Mouse (Mus musculus): ENCODE results near the gene Rnps1. TPM values are rescaled to one million over a fixed set of nuclear protein-coding genes. Genes with fewer than 3 reads are reported as not detected.
A peak's percentile ranks its signal among the peaks of the same experiment; 100 is the strongest.
"Not testable (repeated sequence)": the region's sequence is repeated elsewhere in the genome, so short reads cannot be mapped to it uniquely, and the experiment has no call there.

The Rnps1 gene
- polyA plus RNA-seq, 1 experiment from 2014 or later = 326 TPM

DNA sequence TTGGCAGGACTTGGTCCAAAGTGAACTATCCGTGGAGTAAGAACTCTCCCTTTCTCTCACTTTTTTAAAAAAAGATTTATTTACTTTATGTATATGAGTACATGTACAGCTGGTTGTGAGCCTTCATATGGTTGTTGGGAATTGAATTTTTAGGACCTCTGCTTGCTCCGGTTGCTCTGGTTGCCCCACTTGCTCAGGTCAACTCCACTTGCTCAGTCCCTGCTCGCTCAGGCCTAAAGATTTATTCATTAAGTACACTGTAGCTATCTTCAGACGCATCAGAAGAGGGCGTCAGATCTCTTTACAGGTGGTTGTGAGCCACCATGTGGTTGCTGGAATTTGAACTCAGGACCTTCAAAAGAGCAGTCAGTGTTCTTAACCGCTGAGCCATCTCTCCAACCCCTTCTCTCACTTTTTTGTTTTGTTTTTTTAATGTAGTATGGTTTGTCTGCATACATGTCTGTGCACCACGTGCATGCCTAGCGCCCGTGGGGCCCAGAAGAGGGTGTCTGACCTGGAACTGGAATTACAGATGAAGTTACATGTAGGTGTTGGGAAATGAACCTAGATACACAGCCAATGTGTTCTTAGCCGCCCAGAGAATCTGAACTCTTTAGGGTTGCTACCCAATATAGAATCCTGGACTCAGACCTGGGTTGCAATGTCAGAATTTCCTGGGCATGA is 41.3 kb downstream of the Rnps1 start:
- H3K4me2 ChIP-seq (replicated peaks) = peak overlapping the region; percentile 82
- H3K9me3 ChIP-seq (replicated peaks); H3K27me3 ChIP-seq; H3K9ac ChIP-seq: not testable (repeated sequence)
- WGBS = 54% methylated on average over 10 of the region's 10 CpGs
- H3K36me3 ChIP-seq = peaks cover 12% of the 10 kb centered on the region
- peak; percentile 53; the same call in 1 of the 2 replicates for ATAC-seq (ENCODE audit: low FRiP score)
- peak overlapping the region; percentile 83 for H3K4me3 ChIP-seq
- H3K27ac ChIP-seq = 0 out of 2 replicates have a peak overlapping the region, but pooled peaks have one; percentile 23
- peaks cover 14% of the 10 kb centered on the region for H3K4me1 ChIP-seq

DNA sequence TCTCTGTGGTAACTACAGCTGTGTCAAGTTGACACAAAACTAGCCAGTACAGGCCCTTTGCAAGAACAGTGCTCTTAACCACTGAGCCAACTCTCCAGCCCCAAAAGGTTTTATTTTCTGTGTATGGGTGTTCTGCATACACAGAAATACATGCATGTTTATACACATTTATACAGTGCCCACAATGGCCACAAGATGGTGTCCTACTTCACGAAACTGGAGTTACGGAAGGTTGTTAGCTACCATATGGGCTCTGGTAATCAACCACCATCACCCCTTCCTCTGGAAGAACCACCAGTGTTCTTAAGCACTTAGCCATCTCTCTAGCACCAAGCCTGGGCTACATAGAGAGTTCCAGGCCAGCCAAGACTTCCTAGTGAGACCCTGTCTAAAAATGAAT is 47.2 kb downstream of the Rnps1 start:
- no peak overlapping the region for H3K9ac ChIP-seq
- ATAC-seq (ENCODE audit: low FRiP score) = no peak
- no peak overlapping the region for H3K4me2 ChIP-seq (replicated peaks)
- H3K9me3 ChIP-seq (replicated peaks) = no peaks in the 10 kb centered on the region
- H3K4me3 ChIP-seq = no peak overlapping the region
- no peaks in the 10 kb centered on the region for H3K4me1 ChIP-seq
- no peaks in the 10 kb centered on the region for H3K36me3 ChIP-seq
- WGBS = 69% methylated on average over 2 of the region's 2 CpGs
- H3K27ac ChIP-seq = no peak overlapping the region
- H3K27me3 ChIP-seq = no peaks in the 10 kb centered on the region

DNA sequence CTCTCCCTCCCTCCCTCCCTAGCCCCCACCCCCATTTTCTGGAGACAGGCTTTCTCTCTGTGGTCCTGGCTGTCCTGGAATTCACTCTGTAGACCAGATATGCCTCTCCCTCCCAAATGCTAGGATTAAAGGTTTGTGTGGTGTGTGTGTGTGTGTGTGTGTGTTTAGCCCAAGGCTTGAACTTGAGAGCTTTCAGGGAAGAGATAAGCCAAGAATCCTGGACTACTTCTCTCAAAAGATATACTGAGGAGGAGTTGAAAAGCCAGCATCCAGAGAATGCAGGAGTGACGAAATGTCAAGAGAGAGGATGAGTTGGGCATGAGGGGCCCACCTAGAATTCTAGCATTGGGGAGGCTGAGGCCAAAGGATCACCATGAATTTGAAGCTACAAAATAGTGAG is 48.6 kb downstream of the Rnps1 start:
- no peak for ATAC-seq (ENCODE audit: low FRiP score)
- H3K27ac ChIP-seq = no peak overlapping the region
- no peak overlapping the region for H3K4me2 ChIP-seq (replicated peaks)
- no peak overlapping the region for H3K9ac ChIP-seq
- H3K4me1 ChIP-seq = no peaks in the 10 kb centered on the region
- no peaks in the 10 kb centered on the region for H3K9me3 ChIP-seq (replicated peaks)
- no peaks in the 10 kb centered on the region for H3K36me3 ChIP-seq
- no peaks in the 10 kb centered on the region for H3K27me3 ChIP-seq
- WGBS = 94% methylated on average over 1 of the region's 1 CpGs
- no peak overlapping the region for H3K4me3 ChIP-seq

DNA sequence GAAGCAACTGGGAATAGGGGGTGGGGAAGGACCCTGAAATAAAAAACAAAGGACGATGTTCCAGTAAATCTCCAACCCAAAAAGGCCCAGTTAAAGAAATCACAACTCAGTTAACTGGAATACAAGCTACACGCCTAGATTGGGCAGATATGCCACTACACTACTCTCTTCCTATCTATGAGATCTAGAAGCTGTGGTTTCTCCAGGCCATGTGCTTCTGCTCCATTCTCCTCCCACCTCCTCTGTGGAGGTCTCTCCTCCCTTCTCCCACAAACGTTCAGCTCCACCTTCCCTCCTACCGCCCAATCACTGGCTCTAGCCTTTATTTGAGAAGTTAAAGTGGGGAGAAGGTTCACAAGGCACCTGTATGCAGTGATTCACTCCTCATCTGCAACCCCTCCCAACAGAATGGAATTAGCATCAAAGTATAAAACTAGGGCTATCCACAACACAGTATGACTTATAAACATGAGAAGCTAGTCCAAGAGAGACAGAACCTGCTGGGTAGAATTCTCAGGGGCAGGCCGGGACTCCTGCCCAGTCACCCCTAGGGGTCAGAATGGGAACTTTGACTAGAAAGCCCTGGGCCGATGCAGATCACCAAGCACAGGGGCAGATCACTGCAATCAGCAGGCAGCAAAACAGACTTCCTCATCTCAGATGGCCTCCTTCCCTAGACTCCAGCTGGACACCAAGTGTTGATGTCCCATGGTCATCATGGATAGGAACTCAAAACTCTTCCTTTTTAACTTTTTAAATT is 49.2 kb downstream of the Rnps1 start:
- 62% methylated on average over 6 of the region's 6 CpGs for WGBS
- no peak for ATAC-seq (ENCODE audit: low FRiP score)
- Histone ChIP-seq H3K36me3 (no peaks in the 10 kb centered on the region), H3K27ac (no peak overlapping the region), H3K4me3 (no peak overlapping the region), H3K9me3 (replicated peaks) (no peaks in the 10 kb centered on the region), H3K9ac (no peak overlapping the region), H3K4me1 (no peaks in the 10 kb centered on the region), H3K27me3 (no peaks in the 10 kb centered on the region), H3K4me2 (replicated peaks) (no peak overlapping the region)

DNA sequence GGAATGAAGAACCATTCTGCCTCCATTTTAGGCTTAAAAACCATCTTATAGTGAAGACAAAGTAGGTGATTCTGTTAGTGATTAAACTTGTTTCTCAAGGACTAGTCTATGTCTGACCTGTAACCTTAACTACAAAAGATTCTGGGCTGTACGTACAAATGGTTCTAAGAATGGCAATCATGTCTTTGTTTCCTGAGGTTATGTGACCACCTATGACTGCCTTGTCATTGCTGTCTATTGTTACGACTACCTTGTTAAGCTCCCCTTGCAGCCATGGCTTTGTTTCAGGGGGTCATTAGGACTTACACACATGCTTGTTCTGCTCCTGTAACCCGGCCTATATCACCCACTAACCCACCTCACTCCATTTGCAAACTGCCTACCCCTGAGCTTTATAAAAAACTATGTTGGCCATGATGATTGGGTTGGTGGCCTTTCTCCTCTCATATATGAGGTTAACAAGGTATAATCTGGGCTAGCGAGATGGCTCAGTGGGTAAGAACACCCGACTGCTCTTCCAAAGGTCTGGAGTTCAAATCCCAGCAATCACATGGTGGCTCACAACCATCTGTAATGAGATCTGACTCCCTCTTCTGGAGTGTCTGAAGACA is 54.4 kb downstream of the Rnps1 start:
- no peaks in the 10 kb centered on the region for H3K9me3 ChIP-seq (replicated peaks)
- peaks cover 6% of the 10 kb centered on the region; the same call in 1 of the 2 replicates for H3K36me3 ChIP-seq
- no peak overlapping the region for H3K27ac ChIP-seq
- no peak overlapping the region for H3K9ac ChIP-seq
- no peak overlapping the region for H3K4me3 ChIP-seq
- H3K4me1 ChIP-seq = peaks cover 26% of the 10 kb centered on the region
- H3K27me3 ChIP-seq = no peaks in the 10 kb centered on the region
- ATAC-seq (ENCODE audit: low FRiP score) = no peak
- 93% methylated on average over 5 of the region's 5 CpGs for WGBS
- H3K4me2 ChIP-seq (replicated peaks) = no peak overlapping the region

DNA sequence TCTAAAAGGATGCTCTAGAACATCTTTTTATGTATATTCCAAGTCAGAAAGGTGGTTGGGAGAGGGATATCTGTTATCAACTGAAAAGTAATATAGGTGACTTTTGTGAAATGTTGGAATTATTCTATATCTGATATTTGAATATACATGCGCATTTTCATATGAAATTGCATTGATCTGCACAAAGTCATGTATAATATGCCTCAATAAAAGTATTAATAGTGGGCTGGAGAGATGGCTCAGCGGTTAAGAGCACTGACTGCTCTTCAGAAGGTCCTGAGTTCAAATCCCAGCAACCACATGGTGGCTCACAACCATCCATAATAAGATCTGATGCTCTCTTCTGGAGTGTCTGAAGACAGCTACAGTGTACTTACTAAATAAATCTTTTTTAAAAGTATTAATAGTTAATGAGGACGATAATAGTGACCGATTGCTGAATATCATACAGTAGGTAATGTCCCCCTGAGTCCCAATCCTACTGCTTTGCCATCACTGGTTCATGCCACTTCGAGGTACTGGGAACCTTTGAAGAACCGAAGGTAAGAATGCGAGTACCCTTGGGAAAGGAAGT is 55.1 kb downstream of the Rnps1 start:
- Histone ChIP-seq H3K27ac (peak overlapping the region; percentile 88), H3K27me3 (no peaks in the 10 kb centered on the region), H3K9me3 (replicated peaks) (no peaks in the 10 kb centered on the region), H3K9ac (peak overlapping the region; percentile 91), H3K4me2 (replicated peaks) (peak overlapping the region; percentile 93), H3K4me3 (peak overlapping the region; percentile 90), H3K36me3 (peaks cover 13% of the 10 kb centered on the region), H3K4me1 (peaks cover 32% of the 10 kb centered on the region)
- WGBS = 16% methylated on average over 7 of the region's 7 CpGs
- no peak; the same call in 1 of the 2 replicates for ATAC-seq (ENCODE audit: low FRiP score)

DNA sequence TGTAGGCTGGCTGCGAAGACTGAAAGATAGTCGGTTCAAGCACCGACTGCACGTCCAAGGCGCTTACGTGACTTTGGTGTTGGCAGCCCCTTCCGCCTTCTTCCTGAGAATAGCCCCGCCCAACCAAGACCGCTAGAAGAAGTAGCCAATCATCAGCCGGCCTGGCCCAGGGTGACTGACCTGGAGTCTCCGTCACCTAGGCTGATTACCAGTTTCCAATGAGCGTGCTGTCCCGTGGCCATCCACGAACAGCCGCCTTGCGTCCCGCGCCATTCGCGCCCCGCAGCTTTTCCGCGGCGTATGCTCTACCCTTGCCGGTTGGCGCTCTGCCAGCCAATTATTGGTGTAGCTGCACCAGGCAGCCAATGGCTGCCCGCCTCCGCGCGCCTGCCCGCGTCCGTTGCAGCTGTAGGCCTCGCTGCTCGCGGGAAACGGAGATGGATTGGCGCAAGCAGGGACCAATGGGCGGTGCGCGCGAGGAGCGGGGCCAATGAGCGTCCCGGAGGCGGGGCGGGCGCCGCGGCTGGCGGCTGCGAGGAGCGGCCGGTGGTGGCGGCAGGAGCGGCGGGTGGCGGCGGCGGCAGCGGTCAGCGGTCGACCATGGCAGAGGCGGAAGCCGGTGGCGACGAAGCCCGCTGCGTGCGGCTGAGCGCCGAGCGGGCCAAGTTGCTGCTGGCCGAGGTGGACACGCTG is 55.7 kb downstream of the Rnps1 start, which contains the start of the genes E4f1 and Pgp:
Gene E4f1, minus strand, starts transcription at position 404 of the 693 bp plus-strand sequence.
Gene Pgp, plus strand, starts transcription at position 483 of the 693 bp plus-strand sequence.
- Histone ChIP-seq H3K27ac (peak within 1 kb of the TSS; percentile 88), H3K27me3 (no peaks in the 10 kb centered on the region), H3K9ac (peak within 1 kb of the TSS; percentile 91), H3K4me2 (replicated peaks) (peak within 1 kb of the TSS; percentile 93), H3K4me3 (peak within 1 kb of the TSS; percentile 90), H3K4me1 (peaks cover 35% of the 10 kb centered on the region), H3K36me3 (peaks cover 19% of the 10 kb centered on the region), H3K9me3 (replicated peaks) (no peaks in the 10 kb centered on the region)
- peak; percentile 98 for ATAC-seq (ENCODE audit: low FRiP score)
- under 1% methylated on average over 58 of the region's 75 CpGs for WGBS

DNA sequence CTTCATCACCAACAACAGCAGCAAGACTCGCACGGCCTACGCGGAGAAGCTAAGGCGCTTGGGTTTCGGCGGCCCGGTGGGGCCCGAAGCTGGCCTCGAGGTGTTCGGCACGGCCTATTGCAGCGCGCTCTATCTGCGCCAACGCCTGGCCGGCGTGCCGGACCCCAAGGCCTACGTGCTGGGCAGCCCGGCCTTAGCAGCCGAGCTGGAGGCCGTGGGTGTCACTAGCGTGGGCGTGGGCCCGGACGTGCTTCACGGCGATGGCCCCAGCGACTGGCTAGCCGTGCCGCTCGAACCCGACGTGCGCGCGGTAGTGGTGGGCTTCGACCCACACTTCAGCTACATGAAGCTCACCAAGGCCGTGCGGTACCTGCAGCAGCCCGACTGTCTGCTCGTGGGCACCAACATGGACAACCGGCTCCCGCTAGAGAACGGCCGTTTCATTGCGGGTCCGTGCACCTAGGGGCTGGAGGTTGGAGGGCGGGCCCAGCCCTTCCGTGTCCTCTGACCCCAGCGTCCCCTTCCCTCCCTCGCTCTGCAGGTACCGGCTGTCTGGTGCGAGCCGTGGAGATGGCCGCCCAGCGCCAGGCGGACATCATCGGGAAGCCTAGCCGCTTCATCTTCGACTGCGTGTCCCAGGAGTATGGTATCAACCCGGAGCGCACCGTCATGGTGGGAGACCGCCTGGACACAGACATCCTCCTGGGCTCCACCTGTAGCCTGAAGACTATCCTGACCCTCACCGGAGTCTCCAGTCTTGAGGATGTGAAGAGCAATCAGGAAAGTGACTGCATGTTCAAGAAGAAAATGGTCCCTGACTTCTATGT is 56.5 kb downstream of the Rnps1 start:
- Histone ChIP-seq H3K4me3 (peak overlapping the region; percentile 90), H3K9me3 (replicated peaks) (no peaks in the 10 kb centered on the region), H3K9ac (peak overlapping the region; percentile 91), H3K27me3 (no peaks in the 10 kb centered on the region), H3K27ac (peak overlapping the region; percentile 88), H3K4me1 (peaks cover 35% of the 10 kb centered on the region), H3K4me2 (replicated peaks) (peak overlapping the region; percentile 93), H3K36me3 (peaks cover 28% of the 10 kb centered on the region)
- peak; percentile 11 for ATAC-seq (ENCODE audit: low FRiP score)
- WGBS = 1% methylated on average over 65 of the region's 68 CpGs

DNA sequence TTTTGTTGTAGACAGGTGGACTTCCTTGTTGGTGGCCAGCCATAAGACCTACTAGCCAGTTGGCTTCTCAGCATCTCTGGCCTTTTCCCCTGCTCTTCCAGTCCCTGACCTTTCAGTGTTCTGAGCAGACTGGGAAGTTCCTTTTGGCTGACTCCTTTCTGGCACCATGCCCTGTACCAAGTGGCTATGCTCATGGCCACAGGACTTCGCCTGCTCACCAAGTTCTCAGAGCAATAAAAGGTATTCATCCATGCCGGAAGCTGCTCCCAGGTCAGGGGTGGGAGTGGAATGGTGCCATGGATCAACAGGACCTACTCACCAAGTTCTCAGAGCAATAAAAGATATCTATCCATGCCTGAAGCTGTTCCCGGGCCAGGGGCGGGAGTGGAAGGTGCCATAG is 58.1 kb downstream of the Rnps1 start:
- Histone ChIP-seq H3K36me3 (peaks cover 42% of the 10 kb centered on the region), H3K27ac (no peak overlapping the region), H3K4me2 (replicated peaks) (peak overlapping the region; percentile 93), H3K4me1 (peaks cover 37% of the 10 kb centered on the region), H3K27me3 (no peaks in the 10 kb centered on the region), H3K9me3 (replicated peaks) (no peaks in the 10 kb centered on the region), H3K4me3 (no peak overlapping the region), H3K9ac (peak overlapping the region; percentile 91; the same call in 1 of the 2 replicates)
- ATAC-seq (ENCODE audit: low FRiP score) = no peak
- 87% methylated on average over 4 of the region's 4 CpGs for WGBS

DNA sequence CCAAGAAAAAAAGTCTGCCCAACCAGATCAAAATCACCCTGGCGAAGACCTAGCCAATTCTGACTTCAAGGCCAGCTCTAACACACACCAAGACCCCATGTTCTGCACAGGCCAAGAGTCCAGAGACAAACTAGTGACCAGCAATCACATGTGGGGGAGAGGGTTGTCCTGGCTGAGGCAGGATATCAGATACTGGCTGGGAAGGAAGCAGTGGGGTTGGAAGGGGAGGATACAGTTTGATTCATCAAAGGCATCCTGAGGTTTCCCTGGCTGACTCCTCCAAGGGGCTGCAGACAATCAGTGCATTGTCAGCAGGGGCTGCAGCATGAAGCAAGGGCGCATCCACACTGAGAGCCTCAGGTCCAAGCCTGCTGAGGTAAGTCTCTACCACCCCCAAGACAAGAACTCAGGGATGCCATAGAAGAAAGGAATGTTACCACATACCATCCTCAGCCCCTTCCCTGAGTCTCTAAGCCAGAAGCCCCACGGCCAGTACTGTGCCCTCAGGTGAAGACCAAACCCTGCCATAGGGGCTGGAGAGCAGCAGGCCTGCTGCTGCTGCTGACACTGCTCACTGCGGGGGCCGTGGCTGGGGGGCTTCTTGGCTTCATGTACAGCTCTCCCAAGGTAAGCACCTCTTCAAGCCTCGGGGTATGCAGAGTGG is 59.4 kb downstream of the Rnps1 start, which contains the start of gene Bricd5:
Gene Bricd5, plus strand, starts transcription at position 273 of the 664 bp plus-strand sequence.
- peaks cover 44% of the 10 kb centered on the region for H3K36me3 ChIP-seq

More for the DNA sequence above, 59.4 kb downstream of the Rnps1 start, which contains the start of gene Bricd5:
- Histone ChIP-seq H3K4me2 (replicated peaks) (0 out of 2 replicates have a peak within 1 kb of the TSS, but pooled peaks have one; percentile 8), H3K9ac (0 out of 2 replicates have a peak within 1 kb of the TSS, but pooled peaks have one; percentile 9), H3K4me1 (peaks cover 47% of the 10 kb centered on the region), H3K27ac (peak within 1 kb of the TSS; percentile 23; the same call in 1 of the 2 replicates), H3K4me3 (no peak within 1 kb of the TSS), H3K27me3 (no peaks in the 10 kb centered on the region), H3K9me3 (replicated peaks) (no peaks in the 10 kb centered on the region)
- WGBS = 72% methylated on average over 6 of the region's 6 CpGs
- no peak for ATAC-seq (ENCODE audit: low FRiP score)

Measured in hindbrain, embryonic 12.5 days (tissue).